Mouse (Mus musculus) bone marrow macrophage, adult 2 months (primary cell): Measurements from ENCODE around the gene Intu. TPM values are rescaled to one million over a fixed set of nuclear protein-coding genes. Genes with fewer than 3 reads are reported as not detected.

Experiments used
- H3K27ac ChIP-seq: 2 replicates; pipeline ENCODE4 v1.5.1; 2012; ENCODE audit warnings: low read depth, low read length; ENCODE audit not compliant: insufficient read depth
- H3K4me1 ChIP-seq: 2 replicates; pipeline ENCODE4 v1.6.1; 2012; ENCODE audit warnings: low read length; ENCODE audit not compliant: control insufficient read depth, insufficient read depth
- H3K4me3 ChIP-seq: 2 replicates; pipeline ENCODE4 v1.5.1; 2012; ENCODE audit warnings: mild to moderate bottlenecking, low read length, moderate library complexity; ENCODE audit not compliant: insufficient read depth
- CTCF ChIP-seq: IDR thresholded peaks from 2 replicates; pipeline ENCODE4 v1.5.1; 2012; ENCODE audit warnings: low read depth, mild to moderate bottlenecking, low read length, moderate library complexity
- POLR2A ChIP-seq: IDR thresholded peaks from 2 replicates; pipeline ENCODE4 v1.6.1; 2012; ENCODE audit warnings: mild to moderate bottlenecking, low read depth, low read length, borderline replicate concordance
- polyA plus RNA-seq: library from polyadenylated mRNA; stranded (reverse); fragments of >200 nt; gene quantifications from 2 replicates; pipeline ENCODE4 v1.2.4, GENCODE M21; 2012; ENCODE audit not compliant: missing spikeins, insufficient read depth, insufficient read length

The Intu gene
- polyA plus RNA-seq, 1 experiment: 2.7 TPM

DNA sequence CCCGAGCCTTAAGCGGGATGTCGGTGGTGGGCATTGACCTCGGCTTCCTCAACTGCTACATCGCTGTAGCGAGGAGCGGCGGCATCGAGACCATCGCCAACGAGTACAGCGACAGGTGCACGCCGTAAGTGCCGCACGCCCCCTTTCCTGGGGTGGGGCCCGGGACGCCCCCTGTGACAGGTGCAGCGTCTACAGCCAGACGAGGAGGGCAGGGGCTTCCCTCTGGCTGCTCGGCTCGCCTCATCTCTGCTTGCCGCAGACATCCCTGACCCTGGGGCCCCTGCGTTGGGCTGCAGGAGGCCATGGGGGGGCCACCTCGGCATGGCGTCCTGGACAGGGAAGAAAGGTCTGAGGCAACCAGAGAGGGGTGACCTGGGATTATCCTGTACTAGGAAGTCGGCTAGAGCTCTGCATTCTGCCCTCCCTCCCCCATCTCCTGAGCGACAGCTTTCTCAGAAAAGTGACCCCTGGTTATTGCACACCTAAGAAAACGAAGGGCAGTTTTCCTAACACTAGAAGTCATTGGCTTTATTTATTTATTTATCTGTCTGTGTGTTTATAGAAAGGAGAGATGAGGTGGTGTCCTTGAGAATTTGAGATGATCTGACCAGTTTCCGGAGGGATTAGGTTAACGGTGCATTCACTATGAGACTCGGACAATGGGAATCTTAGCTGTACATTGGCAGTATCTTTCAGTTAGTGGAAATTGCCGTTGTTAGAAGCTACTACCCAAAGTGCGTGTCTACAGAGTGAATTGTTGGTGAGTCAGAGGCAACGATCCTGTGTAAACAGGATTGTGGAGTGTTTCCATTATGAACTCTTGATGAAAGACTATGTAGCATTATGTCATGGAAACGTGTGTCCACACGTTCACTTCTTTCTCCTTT is 214.8 kb downstream of the Intu start:
- Histone ChIP-seq H3K4me1 (no peaks in the 10 kb centered on the region), H3K4me3 (peak overlapping the region; percentile 97), H3K27ac (peak overlapping the region; percentile 56)
- TF ChIP-seq CTCF (no peak), POLR2A (no peak)

Other genes starting within 250 kb of the Intu start
- not detected in 2 replicates for gene Slc25a31, start 177.6 kb downstream of the Intu start, polyA plus RNA-seq
- gene Hspa4l, start 213.2 kb downstream of the Intu start, polyA plus RNA-seq: 19.0 and 21.3 TPM in 2 replicates